15 mouse cellular contexts compared by ENCODE assay signal in genomic region chr13:46510460-46510859, GRCm38 (mm10).
"Had no signal": no experiment of that assay in that cellular context is flagged by ENCODE, and none has a peak within 500 bp of the region (broad histone marks: within the 10 kb centered on the region; RNA-seq: fewer than 3 reads in every experiment).

No protein-coding gene starts in this region.

- DNase-seq: retina, postnatal 1 day; right cerebral cortex, adult 18-20 months; right cerebral cortex, postnatal 14 days; right cerebral cortex, postnatal 25 days; right cerebral cortex, postnatal 4 days; spleen, adult 18-20 months; thymus, adult 18-20 months; thymus, adult 2 months; thymus, postnatal 14 days; thymus, postnatal 25 days; thymus, postnatal 36 days; thymus, postnatal 4 days had no signal

- H3K27me3 ChIP-seq: neural tube, embryonic 15.5 days; stomach, embryonic 15.5 days had no signal

- H3K4me2 ChIP-seq: neural tube, embryonic 15.5 days; stomach, embryonic 15.5 days had no signal

- H3K4me3 ChIP-seq: neural tube, embryonic 15.5 days; stomach, embryonic 15.5 days had no signal

- H3K36me3 ChIP-seq: neural tube, embryonic 15.5 days; stomach, embryonic 15.5 days had no signal

- H3K27ac ChIP-seq: neural tube, embryonic 15.5 days; stomach, embryonic 15.5 days; stomach, postnatal 0 days had no signal
